Mouse (Mus musculus): ENCODE results near the gene 2210016L21Rik. TPM values are rescaled to one million over a fixed set of nuclear protein-coding genes. Genes with fewer than 3 reads are reported as not detected.

Gene 2210016L21Rik
- polyA plus RNA-seq (2015; fragmentation: Nextera tagmentation; extraction: Ambion mirVana), result 58.8 and 63.3 TPM in 2 replicates

- Histone ChIP-seq H3K9me3 (no peaks in the 10 kb centered on the region), H3K27me3 (no peaks in the 10 kb centered on the region), H3K27ac (peak within 1 kb of the TSS; percentile 89), H3K36me3 (peaks cover 17% of the 10 kb centered on the region), H3K9ac (peak within 1 kb of the TSS; percentile 94), H3K4me2 (peak within 1 kb of the TSS; percentile 70), H3K4me3 (peak within 1 kb of the TSS; percentile 95), H3K4me1 (peaks cover 9% of the 10 kb centered on the region)
- ATAC-seq (ENCODE audit: insufficient number of reproducible peaks, low FRiP score, low TSS enrichment, low read depth), result peak; percentile 86; the same call in 1 of the 2 replicates
- WGBS, result under 1% methylated on average over 39 of the region's 39 CpGs
These were observed at the start of gene 2210016L21Rik for GRCm38 (mm10) chr5:114942074-114942765. TSS of gene 2210016L21Rik (plus strand) at chr5:114942158.

- peaks cover 7% of the 10 kb centered on the region; the same call in 1 of the 2 replicates for H3K4me1 ChIP-seq
- no peak overlapping the region for H3K4me3 ChIP-seq
- H3K36me3 ChIP-seq, result no peaks in the 10 kb centered on the region
- no peak for ATAC-seq (ENCODE audit: insufficient number of reproducible peaks, low FRiP score, low TSS enrichment, low read depth)
- 89% methylated on average over 4 of the region's 4 CpGs for WGBS
- no peak overlapping the region for H3K27ac ChIP-seq
- no peak overlapping the region for H3K9ac ChIP-seq
- H3K4me2 ChIP-seq, result no peak overlapping the region
- H3K9me3 ChIP-seq, result no peaks in the 10 kb centered on the region
- H3K27me3 ChIP-seq, result no peaks in the 10 kb centered on the region
These were observed 46.4 kb upstream of the 2210016L21Rik start for GRCm38 (mm10) chr5:114895542-114895941.

GRCm38 (mm10) chr5:114896688-114897373, 45.1 kb upstream of the 2210016L21Rik start, which contains the start of gene Oasl2:
TSS of gene Oasl2 (plus strand) at chr5:114896936.
- Histone ChIP-seq H3K27ac (no peak within 1 kb of the TSS), H3K4me3 (no peak within 1 kb of the TSS), H3K9ac (no peak within 1 kb of the TSS), H3K9me3 (no peaks in the 10 kb centered on the region), H3K4me2 (0 out of 2 replicates have a peak within 1 kb of the TSS, but pooled peaks have one; percentile 25), H3K27me3 (no peaks in the 10 kb centered on the region), H3K36me3 (no peaks in the 10 kb centered on the region), H3K4me1 (peaks cover 7% of the 10 kb centered on the region; the same call in 1 of the 2 replicates)
- ATAC-seq (ENCODE audit: insufficient number of reproducible peaks, low FRiP score, low TSS enrichment, low read depth), result no peak
- 60% methylated on average over 13 of the region's 13 CpGs for WGBS

- no peak overlapping the region for H3K4me3 ChIP-seq
- no peaks in the 10 kb centered on the region for H3K36me3 ChIP-seq
- H3K4me2 ChIP-seq, result 0 out of 2 replicates have a peak overlapping the region, but pooled peaks have one; percentile 25
- no peak overlapping the region for H3K9ac ChIP-seq
- no peaks in the 10 kb centered on the region for H3K27me3 ChIP-seq
- WGBS, result 19% methylated on average over 7 of the region's 7 CpGs
- no peaks in the 10 kb centered on the region for H3K9me3 ChIP-seq
- no peak overlapping the region for H3K27ac ChIP-seq
- peaks cover 7% of the 10 kb centered on the region; the same call in 1 of the 2 replicates for H3K4me1 ChIP-seq
- ATAC-seq (ENCODE audit: insufficient number of reproducible peaks, low FRiP score, low TSS enrichment, low read depth), result no peak
These were observed 44.6 kb upstream of the 2210016L21Rik start for GRCm38 (mm10) chr5:114897374-114897793.

GRCm38 (mm10) chr5:114898857-114899256, 43.1 kb upstream of the 2210016L21Rik start:
- Histone ChIP-seq H3K4me3 (no peak overlapping the region), H3K9me3 (no peaks in the 10 kb centered on the region), H3K4me1 (peaks cover 7% of the 10 kb centered on the region; the same call in 1 of the 2 replicates), H3K9ac (no peak overlapping the region), H3K36me3 (no peaks in the 10 kb centered on the region), H3K27ac (no peak overlapping the region), H3K4me2 (no peak overlapping the region), H3K27me3 (no peaks in the 10 kb centered on the region)
- WGBS, result 69% methylated on average over 7 of the region's 7 CpGs
- no peak for ATAC-seq (ENCODE audit: insufficient number of reproducible peaks, low FRiP score, low TSS enrichment, low read depth)

GRCm38 (mm10) chr5:114902413-114902812, 39.5 kb upstream of the 2210016L21Rik start:
- Histone ChIP-seq H3K9ac (no peak overlapping the region), H3K4me3 (no peak overlapping the region), H3K27ac (no peak overlapping the region), H3K9me3 (no peaks in the 10 kb centered on the region), H3K27me3 (no peaks in the 10 kb centered on the region), H3K4me2 (no peak overlapping the region), H3K4me1 (peaks cover 3% of the 10 kb centered on the region; the same call in 1 of the 2 replicates), H3K36me3 (no peaks in the 10 kb centered on the region)
- no peak for ATAC-seq (ENCODE audit: insufficient number of reproducible peaks, low FRiP score, low TSS enrichment, low read depth)
- 42% methylated on average over 1 of the region's 1 CpGs for WGBS

GRCm38 (mm10) chr5:114908598-114909305, 33.2 kb upstream of the 2210016L21Rik start:
- ATAC-seq (ENCODE audit: insufficient number of reproducible peaks, low FRiP score, low TSS enrichment, low read depth), result no peak
- peaks cover 4% of the 10 kb centered on the region; the same call in 1 of the 2 replicates for H3K4me1 ChIP-seq
- H3K36me3 ChIP-seq, result no peaks in the 10 kb centered on the region
- H3K9me3 ChIP-seq, result no peaks in the 10 kb centered on the region
- peak overlapping the region; percentile 5; the same call in 1 of the 2 replicates for H3K4me2 ChIP-seq
- 44% methylated on average over 13 of the region's 13 CpGs for WGBS
- no peak overlapping the region for H3K9ac ChIP-seq
- H3K27me3 ChIP-seq, result no peaks in the 10 kb centered on the region
- no peak overlapping the region for H3K4me3 ChIP-seq
- H3K27ac ChIP-seq, result no peak overlapping the region

GRCm38 (mm10) chr5:114913686-114914085, 28.3 kb upstream of the 2210016L21Rik start:
- Histone ChIP-seq H3K27me3 (no peaks in the 10 kb centered on the region), H3K36me3 (no peaks in the 10 kb centered on the region), H3K9ac (no peak overlapping the region), H3K27ac (no peak overlapping the region), H3K9me3 (no peaks in the 10 kb centered on the region), H3K4me3 (no peak overlapping the region), H3K4me1 (peaks cover 1% of the 10 kb centered on the region; the same call in 1 of the 2 replicates), H3K4me2 (no peak overlapping the region)
- 64% methylated on average over 4 of the region's 4 CpGs for WGBS
- no peak for ATAC-seq (ENCODE audit: insufficient number of reproducible peaks, low FRiP score, low TSS enrichment, low read depth)

GRCm38 (mm10) chr5:114914855-114915254, 27.1 kb upstream of the 2210016L21Rik start:
- Histone ChIP-seq H3K9ac (no peak overlapping the region), H3K4me1 (no peaks in the 10 kb centered on the region), H3K4me2 (no peak overlapping the region), H3K4me3 (no peak overlapping the region), H3K27ac (no peak overlapping the region), H3K27me3 (no peaks in the 10 kb centered on the region), H3K36me3 (no peaks in the 10 kb centered on the region), H3K9me3 (no peaks in the 10 kb centered on the region)
- WGBS, result 61% methylated on average over 8 of the region's 8 CpGs
- no peak for ATAC-seq (ENCODE audit: insufficient number of reproducible peaks, low FRiP score, low TSS enrichment, low read depth)

GRCm38 (mm10) chr5:114915854-114916253, 26.1 kb upstream of the 2210016L21Rik start:
- no peak overlapping the region for H3K27ac ChIP-seq
- 75% methylated on average over 5 of the region's 5 CpGs for WGBS
- ATAC-seq (ENCODE audit: insufficient number of reproducible peaks, low FRiP score, low TSS enrichment, low read depth), result no peak
- no peaks in the 10 kb centered on the region for H3K9me3 ChIP-seq
- H3K9ac ChIP-seq, result no peak overlapping the region
- no peaks in the 10 kb centered on the region for H3K36me3 ChIP-seq
- H3K4me1 ChIP-seq, result no peaks in the 10 kb centered on the region
- no peaks in the 10 kb centered on the region for H3K27me3 ChIP-seq
- no peak overlapping the region for H3K4me3 ChIP-seq
- no peak overlapping the region for H3K4me2 ChIP-seq

- no peak overlapping the region for H3K27ac ChIP-seq
- no peak for ATAC-seq (ENCODE audit: insufficient number of reproducible peaks, low FRiP score, low TSS enrichment, low read depth)
- H3K4me3 ChIP-seq, result no peak overlapping the region
- no peak overlapping the region for H3K4me2 ChIP-seq
- 0 out of 2 replicates have a peak, but pooled peaks cover 1% of the 10 kb centered on the region for H3K4me1 ChIP-seq
- H3K9ac ChIP-seq, result no peak overlapping the region
- no peaks in the 10 kb centered on the region for H3K36me3 ChIP-seq
- no peaks in the 10 kb centered on the region for H3K27me3 ChIP-seq
- no peaks in the 10 kb centered on the region for H3K9me3 ChIP-seq
- 84% methylated on average over 4 of the region's 4 CpGs for WGBS
These were observed 25.2 kb upstream of the 2210016L21Rik start for GRCm38 (mm10) chr5:114916777-114917176.

Measured in limb, embryonic 15.5 days (tissue).